Mouse (Mus musculus): ENCODE data around the gene Rpl23.

- TF ChIP-seq CTCF (IDR thresholded peaks at IDR 0.05; ENCODE audit: low read depth), result no peak
- no peak for TF ChIP-seq EP300 (IDR thresholded peaks at IDR 0.05; ENCODE audit: low read depth)
Measured at GRCm38 (mm10) chr11:97808093-97808492, 25.9 kb upstream of the Rpl23 start.

Measured in liver, embryonic 14.5 days (tissue).